Mouse (Mus musculus): ENCODE data around the gene Zrsr1.

DNA sequence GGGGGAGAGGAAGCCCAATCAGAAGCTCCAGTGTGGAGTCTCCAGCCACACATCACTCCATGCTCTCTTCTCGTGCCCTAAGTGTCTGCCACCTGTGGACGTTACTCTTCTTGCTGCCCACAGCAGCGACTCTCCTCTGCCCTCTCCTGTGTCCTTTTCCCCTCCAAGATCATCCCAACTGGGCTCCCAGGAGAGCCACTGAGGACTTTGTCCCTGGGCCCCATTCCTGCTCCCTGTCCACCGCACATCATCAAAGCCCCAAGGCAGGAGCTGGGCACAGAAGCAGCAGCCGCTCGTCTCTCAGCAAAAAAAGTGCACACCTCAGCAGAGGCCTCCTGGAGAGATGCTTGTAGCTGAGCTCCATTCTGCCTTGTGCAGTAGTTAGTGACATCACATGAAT lies 43.2 kb downstream of the Zrsr1 start:
- TF ChIP-seq CTCF (conservative IDR thresholded peaks at IDR 0.05 in 1 of 2, IDR thresholded peaks at IDR 0.05 in 1 of 2; ENCODE audit: low read depth in 2 of 2, low read length in 2 of 2): no peak
- TF ChIP-seq EP300 (IDR thresholded peaks at IDR 0.05; ENCODE audit: low read length): no peak
- no peak for TF ChIP-seq POLR2A (IDR thresholded peaks at IDR 0.05; ENCODE audit: low read depth, low read length)
- TF ChIP-seq ZMIZ1 (IDR thresholded peaks at IDR 0.05; ENCODE audit: low read depth, low read length): no peak
- no peak for TF ChIP-seq E2F4 (IDR thresholded peaks at IDR 0.05; ENCODE audit: insufficient replicate concordance, low read depth, low read length)
- no peak for TF ChIP-seq GABPA (IDR thresholded peaks at IDR 0.05; ENCODE audit: insufficient replicate concordance, low read depth, low read length)
- no peak for TF ChIP-seq ZKSCAN1 (IDR thresholded peaks at IDR 0.05; ENCODE audit: borderline replicate concordance, low read depth, low read length)
- no peak for TF ChIP-seq RCOR1 (conservative IDR thresholded peaks at IDR 0.05; ENCODE audit: low read depth, low read length)
- TF ChIP-seq MXI1 (IDR thresholded peaks at IDR 0.05; ENCODE audit: low read depth, low read length): no peak
- no peak for TF ChIP-seq POLR2AphosphoS2 (IDR thresholded peaks at IDR 0.05; ENCODE audit: low read depth, low read length)
- no peak for TF ChIP-seq ZC3H11A (IDR thresholded peaks at IDR 0.05; ENCODE audit: low read depth, low read length)
- no peak for TF ChIP-seq KAT2A (IDR thresholded peaks at IDR 0.05; ENCODE audit: insufficient replicate concordance, low read length)
- no peak for TF ChIP-seq ZNF384 (IDR thresholded peaks at IDR 0.05; ENCODE audit: low read depth, low read length)

Measured in CH12.LX (cell line).